Mouse (Mus musculus) testis, adult 2 months (tissue): ENCODE data around the gene Ldlrad3.

Experiments
- CTCF ChIP-seq: fragments of 200-500 bp; IDR thresholded peaks from 2 replicates; pipeline ENCODE4 v1.5.1; 2012; ENCODE audit warnings: low read depth, mild to moderate bottlenecking, inconsistent platforms, low read length, moderate library complexity; ENCODE audit not compliant: control insufficient read depth, insufficient read depth, insufficient replicate concordance
- POLR2A ChIP-seq: fragments of 200-500 bp; IDR thresholded peaks from 2 replicates; pipeline ENCODE4 v1.6.1; 2012; ENCODE audit warnings: low read depth, mild to moderate bottlenecking, inconsistent platforms, low read length, moderate library complexity; ENCODE audit not compliant: control insufficient read depth

DNA sequence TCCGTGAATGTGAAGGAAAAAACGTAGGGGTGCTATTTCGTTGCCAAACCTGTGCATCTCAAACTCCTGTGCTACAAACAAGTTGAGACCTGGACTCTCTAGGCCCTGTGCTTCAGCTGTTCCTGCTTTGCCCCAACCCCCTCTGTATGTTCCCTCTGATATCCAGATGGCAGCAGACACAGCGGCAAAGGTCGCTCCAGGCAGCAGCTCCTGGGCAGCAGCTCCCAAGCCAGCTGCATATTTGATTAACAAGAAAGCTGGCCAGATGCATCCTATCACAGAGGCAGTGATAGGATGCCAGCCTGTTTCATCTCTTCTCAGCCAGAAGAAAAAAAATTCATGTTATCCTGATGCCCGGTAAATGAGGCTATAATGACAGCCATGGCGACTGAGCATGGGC, 267.7 kb downstream of the Ldlrad3 start:
- TF ChIP-seq POLR2A (no peak), CTCF (no peak)
